Comparison of ENCODE assay signal across 10 mouse cellular contexts in genomic region chr14:106011991-106012427, GRCm38 (mm10).
A peak's percentile ranks its signal among the peaks of the same experiment; 100 is the strongest.
DNase-seq lines count a peak whose midpoint lies in the region; ATAC-seq and TF ChIP-seq lines count a peak whose summit lies in the region.
"Had no signal": no experiment of that assay in that cellular context is flagged by ENCODE, and none has a peak within 500 bp of the region (broad histone marks: within the 10 kb centered on the region; RNA-seq: fewer than 3 reads in every experiment).

No protein-coding gene starts in this region.

- TF ChIP-seq POLR2A in heart, adult 2 months (IDR thresholded peaks at IDR 0.05; ENCODE audit: insufficient read depth, low read depth, low read length), result no peak

- H3K4me3 ChIP-seq in heart, adult 2 months, result no peak overlapping the region
- no peak overlapping the region for H3K4me3 ChIP-seq in heart, embryonic 12.5 days
- no peak overlapping the region for H3K4me3 ChIP-seq in lung, embryonic 16.5 days (ENCODE audit: low read length)
- no peak overlapping the region for H3K4me3 ChIP-seq in liver, postnatal 0 days (ENCODE audit: low read depth, low read length)
- H3K4me3 ChIP-seq in forebrain, embryonic 12.5 days (replicated peaks), result no peak overlapping the region
- no peak overlapping the region for H3K4me3 ChIP-seq in hindbrain, embryonic 13.5 days
- H3K4me3 ChIP-seq: erythroblast, embryonic 14.5 days had no signal

- H3K36me3 ChIP-seq in heart, adult 2 months (ENCODE audit: control insufficient read depth, insufficient read depth, low read length), result no peaks in the 10 kb centered on the region
- H3K36me3 ChIP-seq in heart, embryonic 12.5 days, result no peaks in the 10 kb centered on the region
- no peaks in the 10 kb centered on the region for H3K36me3 ChIP-seq in lung, embryonic 16.5 days (ENCODE audit: control insufficient read depth, insufficient read depth, low read length)
- H3K36me3 ChIP-seq in liver, postnatal 0 days (replicated peaks; ENCODE audit: insufficient read depth, low read length), result no peaks in the 10 kb centered on the region
- no peaks in the 10 kb centered on the region for H3K36me3 ChIP-seq in forebrain, embryonic 12.5 days (replicated peaks)
- no peaks in the 10 kb centered on the region for H3K36me3 ChIP-seq in hindbrain, embryonic 13.5 days

- intact Hi-C loops in heart, adult 2 months (cut with DNase I), result no loop called here

- peaks cover 1% of the 10 kb centered on the region for H3K4me1 ChIP-seq in heart, adult 2 months (ENCODE audit: control insufficient read depth, insufficient read depth, low read length)
- H3K4me1 ChIP-seq in heart, embryonic 12.5 days (replicated peaks), result no peaks in the 10 kb centered on the region
- H3K4me1 ChIP-seq in lung, embryonic 16.5 days (replicated peaks; ENCODE audit: control insufficient read depth, insufficient read depth, low read length), result no peaks in the 10 kb centered on the region
- H3K4me1 ChIP-seq in liver, postnatal 0 days (ENCODE audit: insufficient read depth), result no peaks in the 10 kb centered on the region
- no peaks in the 10 kb centered on the region for H3K4me1 ChIP-seq in forebrain, embryonic 12.5 days
- H3K4me1 ChIP-seq in hindbrain, embryonic 13.5 days (replicated peaks), result no peaks in the 10 kb centered on the region

- no peaks in the 10 kb centered on the region for H3K27me3 ChIP-seq in heart, adult 2 months (ENCODE audit: control insufficient read depth, insufficient read depth, low read length)
- no peaks in the 10 kb centered on the region for H3K27me3 ChIP-seq in heart, embryonic 12.5 days (replicated peaks)
- H3K27me3 ChIP-seq in lung, embryonic 16.5 days (ENCODE audit: control insufficient read depth, insufficient read depth, low read depth, low read length), result no peaks in the 10 kb centered on the region
- H3K27me3 ChIP-seq in liver, postnatal 0 days (ENCODE audit: insufficient read depth, low read length), result no peaks in the 10 kb centered on the region
- no peaks in the 10 kb centered on the region for H3K27me3 ChIP-seq in forebrain, embryonic 12.5 days
- H3K27me3 ChIP-seq in hindbrain, embryonic 13.5 days, result no peaks in the 10 kb centered on the region

- DNase-seq in heart, adult 2 months, result peak; percentile 38 to 61
- DNase-seq in adrenal gland, adult (ENCODE audit: inconsistent age in 2 of 2, low spot score in 1 of 2), result peak; percentile 91 to 96
- peak; percentile 62 for DNase-seq in heart, adult 8-10 months (ENCODE audit: low spot score)
- no peak for DNase-seq in liver, postnatal 0 days

- ATAC-seq in heart, embryonic 12.5 days (ENCODE audit: insufficient number of reproducible peaks, low FRiP score), result no peak
- ATAC-seq in lung, embryonic 16.5 days (ENCODE audit: low read depth), result peak; percentile 45
- no peak; the same call in 1 of the 2 replicates for ATAC-seq in liver, postnatal 0 days
- no peak for ATAC-seq in forebrain, embryonic 12.5 days (ENCODE audit: low FRiP score)
- ATAC-seq in hindbrain, embryonic 13.5 days (ENCODE audit: low FRiP score), result no peak

- WGBS in heart, adult 2 months, result 32% methylated on average over 6 of the region's 6 CpGs
- WGBS in heart, embryonic 12.5 days, result 69% methylated on average over 6 of the region's 6 CpGs
- 55% methylated on average over 6 of the region's 6 CpGs for WGBS in lung, embryonic 16.5 days
- WGBS in liver, postnatal 0 days (ENCODE audit: insufficient replicate concordance), result 64% methylated on average over 6 of the region's 6 CpGs
- WGBS in forebrain, embryonic 12.5 days, result 87% methylated on average over 6 of the region's 6 CpGs
- WGBS in hindbrain, embryonic 13.5 days, result 87% methylated on average over 6 of the region's 6 CpGs

- no peak for TF ChIP-seq CTCF in heart, adult 2 months (IDR thresholded peaks at IDR 0.05)
- TF ChIP-seq CTCF in liver, postnatal 0 days (IDR thresholded peaks at IDR 0.05; ENCODE audit: low read depth), result no peak

- H3K79me2 ChIP-seq in heart, adult 2 months (replicated peaks; ENCODE audit: control insufficient read depth, insufficient read depth, low read length), result no peaks in the 10 kb centered on the region

- H3K9me3 ChIP-seq in heart, embryonic 12.5 days (replicated peaks), result 0 out of 2 replicates have a peak, but pooled peaks cover 5% of the 10 kb centered on the region
- H3K9me3 ChIP-seq in lung, embryonic 16.5 days (ENCODE audit: control insufficient read depth, low read length), result peaks cover 6% of the 10 kb centered on the region; the same call in 1 of the 2 replicates
- H3K9me3 ChIP-seq in liver, postnatal 0 days (ENCODE audit: low read length), result no peaks in the 10 kb centered on the region
- no peaks in the 10 kb centered on the region for H3K9me3 ChIP-seq in forebrain, embryonic 12.5 days
- no peaks in the 10 kb centered on the region; the same call in 1 of the 2 replicates for H3K9me3 ChIP-seq in hindbrain, embryonic 13.5 days

- peak overlapping the region; percentile 54 for H3K27ac ChIP-seq in heart, adult 2 months
- no peak overlapping the region for H3K27ac ChIP-seq in heart, embryonic 12.5 days (ENCODE audit: poor library complexity, severe bottlenecking)
- H3K27ac ChIP-seq in lung, embryonic 16.5 days (ENCODE audit: low read length), result no peak overlapping the region
- H3K27ac ChIP-seq in liver, postnatal 0 days (ENCODE audit: low read depth), result no peak overlapping the region
- H3K27ac ChIP-seq in forebrain, embryonic 12.5 days, result no peak overlapping the region
- no peak overlapping the region for H3K27ac ChIP-seq in hindbrain, embryonic 13.5 days
- H3K27ac ChIP-seq: liver, embryonic 14.5 days had no signal

- H3K9ac ChIP-seq in heart, adult 2 months (ENCODE audit: low read depth, low read length), result no peak overlapping the region
- H3K9ac ChIP-seq in heart, embryonic 12.5 days, result no peak overlapping the region
- no peak overlapping the region for H3K9ac ChIP-seq in lung, embryonic 16.5 days (ENCODE audit: low read length)
- H3K9ac ChIP-seq in liver, postnatal 0 days (replicated peaks), result no peak overlapping the region
- no peak overlapping the region for H3K9ac ChIP-seq in forebrain, embryonic 12.5 days
- no peak overlapping the region for H3K9ac ChIP-seq in hindbrain, embryonic 13.5 days
- H3K9ac ChIP-seq: liver, embryonic 14.5 days had no signal

- TF ChIP-seq EP300 in heart, adult 2 months (IDR thresholded peaks at IDR 0.05; ENCODE audit: insufficient read depth, low read depth, low read length), result no peak
- TF ChIP-seq EP300 in liver, postnatal 0 days (IDR thresholded peaks at IDR 0.05; ENCODE audit: low read depth), result no peak

- no peak overlapping the region for H3K4me2 ChIP-seq in heart, embryonic 12.5 days
- H3K4me2 ChIP-seq in lung, embryonic 16.5 days (ENCODE audit: low read depth, low read length), result no peak overlapping the region
- H3K4me2 ChIP-seq in liver, postnatal 0 days (ENCODE audit: low read depth, low read length), result no peak overlapping the region
- no peak overlapping the region for H3K4me2 ChIP-seq in forebrain, embryonic 12.5 days
- H3K4me2 ChIP-seq in hindbrain, embryonic 13.5 days, result no peak overlapping the region
